Mouse (Mus musculus) cerebellum, adult 11 months (tissue): ENCODE results near the gene Panx3.
A peak's percentile ranks its signal among the peaks of the same experiment; 100 is the strongest.

Experiments used
- DNase-seq: peaks from one replicate; pipeline ENCODE4 v3.0.0; 2022

Panx3 gene

DNA sequence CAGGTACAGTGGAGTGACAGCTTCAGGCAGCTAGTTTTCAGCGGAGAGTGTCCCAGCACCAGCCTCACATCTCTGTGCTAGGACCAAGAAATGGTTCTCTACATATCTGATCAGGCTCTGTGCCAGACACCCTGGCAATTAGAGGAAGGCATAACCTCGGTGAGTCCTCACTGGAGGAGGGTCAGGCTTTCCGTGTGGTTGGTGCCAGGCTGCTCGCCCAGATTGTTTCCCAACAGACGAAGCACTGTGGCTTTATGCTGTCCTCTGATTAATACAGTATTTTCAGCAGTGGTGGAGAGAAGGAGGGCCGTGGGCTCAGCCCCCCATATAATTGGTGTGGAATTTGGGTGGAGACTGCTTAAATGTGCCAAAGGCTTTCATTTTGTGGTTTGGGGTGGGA is at the start of gene Panx3:
TSS of gene Panx3 (minus strand) at position 121 of the 400 bp plus-strand sequence.
- DNase-seq: no peak

- no peak for DNase-seq
Measured at GRCm38 (mm10) chr9:37716150-37716549, 47.1 kb upstream of the Panx3 start, which contains the start of gene Olfr160. Gene Olfr160, minus strand, starts transcription at chr9:37716250.

- no peak for DNase-seq
Measured at GRCm38 (mm10) chr9:37689970-37690686, 21.1 kb upstream of the Panx3 start.

DNA sequence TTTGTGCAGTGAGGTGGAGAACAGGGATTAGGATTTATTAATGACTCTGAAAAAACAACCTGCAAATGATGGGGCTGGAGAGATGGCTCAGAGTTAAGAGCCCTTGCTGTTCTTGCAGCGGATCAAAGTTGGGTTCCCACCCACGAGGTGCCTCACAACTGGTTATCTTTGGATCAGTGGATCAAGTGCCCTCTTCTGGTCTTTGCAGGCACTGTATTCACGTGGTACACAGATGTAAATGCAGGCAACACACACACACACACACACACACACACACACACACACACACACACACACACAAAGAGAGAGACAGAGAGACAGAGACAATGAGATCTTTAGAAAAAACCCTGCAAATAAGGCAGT is 18.9 kb upstream of the Panx3 start:
- DNase-seq: no peak

GRCm38 (mm10) chr9:37687288-37687940 is 18.4 kb upstream of the Panx3 start:
- no peak for DNase-seq

DNA sequence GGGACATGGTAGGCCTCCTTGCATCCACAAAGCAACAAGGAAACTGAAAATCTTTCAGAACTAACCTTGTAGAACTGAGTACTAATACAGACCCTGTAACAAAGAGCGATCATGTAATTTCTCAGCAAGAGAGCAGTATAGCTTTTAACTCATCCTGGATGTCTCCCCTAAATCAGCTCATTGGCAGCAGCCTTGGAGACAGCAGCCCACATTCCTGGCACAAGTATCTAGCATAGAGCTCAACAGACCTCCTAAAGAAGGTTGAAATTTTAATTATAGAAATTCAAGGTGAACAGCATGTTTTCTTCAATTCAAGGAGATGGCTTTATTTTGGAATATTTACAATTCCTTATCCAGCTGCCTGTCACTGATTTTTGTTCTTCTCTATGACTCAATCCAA is 12.1 kb upstream of the Panx3 start:
- DNase-seq: no peak

DNA sequence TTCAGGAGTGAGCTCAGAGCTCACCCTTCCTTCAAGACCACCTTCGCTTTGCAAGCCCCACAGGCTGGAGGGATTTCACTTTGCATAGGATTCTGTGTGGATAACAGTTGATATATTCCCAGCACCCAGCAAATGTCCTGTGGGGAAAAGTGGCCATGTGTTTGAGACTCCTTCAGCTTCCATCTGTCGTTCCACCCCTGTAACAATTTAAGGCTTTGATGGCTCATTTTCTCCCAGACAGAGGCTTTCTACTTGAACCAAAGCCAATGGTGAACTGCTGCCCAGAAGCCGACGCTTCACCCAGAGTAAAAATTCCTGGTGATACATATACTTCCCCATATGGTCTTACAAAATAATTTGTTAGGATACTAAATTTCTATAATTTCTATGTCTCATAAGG is 6.3 kb upstream of the Panx3 start:
- DNase-seq: no peak

- DNase-seq: no peak
Measured at GRCm38 (mm10) chr9:37670261-37670660, 1.2 kb upstream of the Panx3 start.

DNA sequence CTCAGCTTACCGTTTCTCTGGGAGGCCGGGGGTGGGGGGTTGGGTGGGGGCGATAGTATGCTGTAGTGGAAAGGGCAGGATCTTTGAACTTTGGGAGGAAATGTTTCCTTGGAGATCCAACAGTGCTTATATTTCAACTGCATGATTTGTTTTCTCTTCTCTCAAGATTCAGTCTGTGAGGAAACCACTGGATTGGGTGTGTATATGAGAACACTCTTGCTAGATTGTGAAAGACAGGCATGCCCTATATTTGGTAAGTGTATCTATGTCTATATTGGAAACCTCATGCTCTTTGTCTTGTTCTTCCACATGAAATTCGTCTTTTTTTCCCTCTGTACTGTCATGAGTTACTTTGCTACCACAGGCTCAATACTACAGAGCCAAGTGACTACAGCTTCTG is 643 bp upstream of the Panx3 start:
- DNase-seq: no peak

DNA sequence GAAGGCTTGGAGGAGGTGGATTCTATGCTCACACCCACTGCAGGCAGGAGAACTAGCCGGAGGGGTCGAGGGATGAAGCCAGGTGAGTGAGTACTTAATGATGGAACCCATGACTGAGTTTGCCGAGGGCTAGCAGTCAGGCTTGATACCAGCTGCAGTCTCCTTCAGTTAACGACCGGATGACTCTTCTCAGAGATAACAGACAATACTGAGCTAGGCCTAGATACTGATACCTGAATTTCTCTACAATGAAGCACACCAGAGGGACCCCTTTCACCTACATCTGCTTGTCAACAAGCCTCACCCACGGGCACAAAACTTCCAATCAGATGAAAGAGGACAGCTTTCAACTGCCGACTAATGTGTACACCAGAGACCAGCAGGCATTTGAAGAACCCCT is 3.0 kb downstream of the Panx3 start:
- DNase-seq: no peak

GRCm38 (mm10) chr9:37664604-37665003 is 4.4 kb downstream of the Panx3 start:
- DNase-seq: no peak

GRCm38 (mm10) chr9:37663210-37663609 is 5.8 kb downstream of the Panx3 start:
- no peak for DNase-seq

DNA sequence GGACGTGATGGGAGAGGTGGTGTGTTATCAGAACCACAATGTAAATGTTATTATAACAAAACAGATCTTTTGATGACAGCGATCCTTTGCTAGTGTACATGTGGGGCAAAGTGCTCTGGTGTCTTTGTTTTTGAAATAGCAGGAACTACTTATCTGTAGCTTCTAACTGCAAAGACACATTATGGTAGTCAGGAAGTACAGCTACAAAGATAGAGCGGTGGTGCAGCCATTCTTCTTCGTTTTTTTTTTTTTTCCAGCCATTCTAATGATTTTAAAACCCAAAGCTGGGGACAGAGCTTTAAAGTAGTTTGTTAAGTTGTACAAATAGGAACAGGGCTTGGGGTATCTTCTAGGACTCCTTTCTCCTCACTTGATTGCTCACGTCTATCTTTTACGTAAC is 9.6 kb downstream of the Panx3 start:
- DNase-seq: no peak

GRCm38 (mm10) chr9:37656931-37657481 is 12.0 kb downstream of the Panx3 start, which contains the start of gene Tbrg1:
Gene Tbrg1, minus strand, starts transcription at chr9:37657312.
- peak; percentile 58 for DNase-seq

- no peak for DNase-seq
Measured at GRCm38 (mm10) chr9:37656439-37656881, 12.6 kb downstream of the Panx3 start.

DNA sequence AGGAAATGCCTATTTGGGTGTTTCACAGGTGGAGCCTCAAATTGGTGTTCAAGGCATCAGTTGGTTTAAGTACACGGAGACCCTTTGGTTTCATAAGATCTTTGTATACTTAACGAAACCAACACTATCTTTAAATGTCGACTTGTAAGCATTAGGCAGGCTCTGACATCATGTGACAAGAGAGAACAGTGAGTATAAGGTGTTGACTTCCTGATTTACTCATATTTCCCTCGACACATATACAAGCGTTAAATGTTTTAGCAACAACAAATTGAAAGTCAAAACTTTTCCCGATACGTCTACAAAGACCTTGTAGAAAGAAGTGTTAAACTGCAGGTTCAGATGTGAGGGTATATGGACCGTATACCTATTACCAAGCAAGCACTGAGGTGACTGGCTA is 13.1 kb downstream of the Panx3 start:
- DNase-seq: no peak

DNA sequence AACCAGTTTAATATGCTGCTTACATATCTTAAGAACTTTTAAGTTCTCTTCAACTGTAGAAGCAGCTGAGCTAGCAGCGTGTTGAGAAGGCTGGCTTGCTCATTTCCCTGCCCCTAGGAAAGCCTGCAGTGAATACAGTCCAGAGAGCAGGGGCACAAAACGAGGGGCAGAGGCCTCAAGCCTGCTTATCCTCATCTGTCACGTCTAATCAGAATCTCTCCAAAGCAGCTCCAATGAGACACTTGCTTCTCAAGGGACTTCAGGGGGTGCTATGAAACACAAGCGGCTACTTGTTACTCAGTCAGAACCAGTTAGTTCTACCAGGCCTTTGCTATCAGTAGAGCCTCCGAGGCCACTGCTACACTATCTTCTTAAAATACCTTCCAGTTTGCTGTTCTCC is 15.2 kb downstream of the Panx3 start:
- DNase-seq: no peak

DNA sequence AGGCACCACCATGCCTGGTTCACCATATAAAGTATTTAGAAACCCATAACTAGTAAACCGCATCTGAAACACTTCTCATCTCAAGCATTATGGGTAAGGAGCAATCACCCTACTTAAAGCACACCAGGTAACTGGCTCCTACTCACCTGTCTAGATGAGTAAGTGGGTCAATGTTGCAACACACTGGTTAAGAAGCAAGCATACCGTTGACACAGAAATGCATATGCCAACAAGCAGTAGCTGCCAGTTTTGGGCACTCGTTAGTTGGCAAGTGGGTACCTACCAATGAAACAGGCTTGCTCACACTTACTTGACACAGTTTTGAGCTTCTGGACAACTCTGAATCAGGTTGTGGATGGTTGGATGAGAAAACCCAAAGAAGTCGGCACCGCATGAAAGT is 18.4 kb downstream of the Panx3 start:
- DNase-seq: no peak

DNA sequence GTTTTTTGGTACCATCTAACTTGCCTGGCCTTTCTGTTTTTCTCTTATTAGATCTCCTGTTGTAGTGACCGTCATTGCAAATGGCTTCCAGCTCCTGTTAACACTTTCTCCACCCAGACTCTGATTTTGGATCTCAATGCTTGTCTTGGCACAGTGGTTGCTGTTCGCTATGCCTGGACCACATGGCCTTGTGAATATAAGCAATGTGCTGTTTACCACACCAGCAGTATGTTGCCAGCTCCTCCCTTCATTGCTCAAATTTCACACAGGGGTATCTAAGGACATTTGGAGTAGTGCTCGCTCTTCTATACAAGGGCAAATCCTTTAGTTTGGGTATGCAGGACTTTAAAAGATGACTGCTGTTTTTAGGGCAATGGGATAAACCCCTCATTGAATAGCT is 22.8 kb downstream of the Panx3 start:
- no peak for DNase-seq

GRCm38 (mm10) chr9:37638721-37639120 is 30.3 kb downstream of the Panx3 start:
- no peak for DNase-seq

DNA sequence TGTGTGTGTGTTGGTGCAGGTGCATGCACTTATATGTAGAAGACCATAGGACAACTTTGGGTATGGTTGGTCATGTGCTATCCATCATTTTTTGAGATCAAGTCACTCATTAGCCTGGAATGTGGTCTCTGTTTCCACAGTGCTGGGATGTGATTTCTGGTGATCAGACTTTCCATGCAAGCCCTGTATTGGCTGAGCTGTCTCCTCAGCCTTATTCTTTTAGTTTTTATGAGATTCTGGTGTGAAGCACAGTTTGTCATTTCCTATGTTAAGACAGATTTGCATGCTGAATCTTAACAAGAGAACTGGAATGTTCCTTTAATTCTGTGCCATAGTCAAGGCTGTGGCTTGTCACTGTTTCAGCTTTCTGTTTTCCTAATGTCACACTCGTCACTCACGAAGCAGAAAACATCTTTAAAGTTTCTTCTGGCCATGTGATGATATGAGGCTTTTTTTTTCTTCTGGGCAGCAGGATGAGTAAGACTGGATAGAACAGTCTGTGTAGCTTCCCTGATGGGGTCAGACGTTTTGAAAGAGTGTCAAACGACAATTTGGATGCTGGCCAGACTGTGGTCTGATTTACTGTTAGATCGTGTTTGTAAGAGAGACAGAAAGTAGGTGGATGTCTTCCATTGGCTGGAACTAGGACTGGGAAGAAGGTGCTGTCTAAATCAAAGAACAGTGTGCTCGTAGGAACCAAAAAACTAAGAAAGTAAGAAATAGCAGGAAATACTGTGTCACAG is 32.1 kb downstream of the Panx3 start:
- DNase-seq: no peak

DNA sequence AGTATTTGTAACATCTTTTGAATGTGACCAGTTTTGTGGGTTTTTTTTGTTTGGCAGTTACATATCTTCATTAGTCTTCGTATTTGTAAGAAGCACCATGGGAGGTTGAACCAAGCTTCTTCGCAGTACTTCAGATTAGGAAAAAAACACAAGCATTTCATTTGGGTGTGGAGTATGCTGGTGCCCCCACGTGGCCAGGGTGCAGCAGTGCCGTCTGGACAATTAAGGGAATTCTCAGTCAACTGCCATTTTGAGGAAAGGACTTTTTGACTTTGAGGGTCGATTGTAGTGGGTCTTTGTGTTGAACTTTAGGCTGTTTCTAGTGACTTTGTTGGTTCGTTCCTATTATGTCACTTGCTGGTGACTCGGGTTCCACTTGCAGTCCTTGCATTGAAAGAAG is 32.7 kb downstream of the Panx3 start:
- peak; percentile 49 for DNase-seq

DNA sequence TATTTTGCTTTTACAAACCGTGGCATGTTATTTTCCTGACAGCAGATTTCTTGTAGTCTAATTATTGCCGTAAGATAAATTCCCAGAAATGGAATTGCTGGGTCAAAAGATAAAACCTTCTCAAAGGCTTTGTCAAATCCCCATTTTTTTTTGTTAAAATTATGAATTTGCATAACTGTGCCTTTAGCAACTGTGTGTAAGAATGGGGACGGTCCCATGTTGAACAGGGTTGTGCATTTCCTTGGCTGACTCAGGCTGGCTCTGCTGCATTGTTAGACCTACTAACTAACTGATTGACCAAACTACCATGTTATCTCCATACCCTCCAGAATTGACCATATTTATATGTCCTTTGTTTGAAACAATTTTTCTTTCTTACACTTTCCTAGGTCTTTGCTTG is 34.8 kb downstream of the Panx3 start:
- DNase-seq: no peak

DNA sequence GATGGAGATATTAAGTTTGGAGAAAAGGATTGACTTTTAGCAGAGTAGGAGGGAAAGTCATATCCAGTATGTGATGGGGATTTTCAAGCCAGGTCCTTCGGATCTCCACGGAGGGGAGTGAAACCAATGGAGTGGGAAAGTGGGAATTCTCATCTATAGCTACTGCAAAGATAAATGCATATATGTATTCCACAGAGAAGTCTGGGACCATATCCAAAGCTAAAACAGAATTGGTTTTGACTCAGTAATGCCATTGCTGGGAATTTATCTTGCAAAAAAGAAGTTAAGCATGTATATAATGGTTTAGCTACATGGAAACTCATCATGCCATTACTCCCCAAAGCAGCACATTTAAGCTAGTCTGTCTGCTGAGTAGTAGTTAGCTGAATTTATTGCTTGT is 36.7 kb downstream of the Panx3 start:
- DNase-seq: no peak
